ENCODE assay signal across 23 mouse cellular contexts in genomic region chr13:102586215-102586614, GRCm38 (mm10).
DNase-seq lines count a peak whose midpoint lies in the region; ATAC-seq and TF ChIP-seq lines count a peak whose summit lies in the region.
"Had no signal": no experiment of that assay in that cellular context is flagged by ENCODE, and none has a peak within 500 bp of the region (broad histone marks: within the 10 kb centered on the region; RNA-seq: fewer than 3 reads in every experiment).

No protein-coding gene starts in this region.

- no peak overlapping the region for H3K27ac ChIP-seq in midbrain, embryonic 14.5 days (replicated peaks; ENCODE audit: low read depth, low read length)
- no peak overlapping the region for H3K27ac ChIP-seq in midbrain, embryonic 13.5 days
- H3K27ac ChIP-seq: embryonic facial prominence, embryonic 10.5 days; embryonic facial prominence, embryonic 15.5 days; forebrain, embryonic 12.5 days; heart, adult 2 months; hindbrain, embryonic 14.5 days; layer of hippocampus, adult 2 months; left cerebral cortex, adult 2 months; limb, embryonic 12.5 days; liver, embryonic 15.5 days had no signal

- no peaks in the 10 kb centered on the region for H3K36me3 ChIP-seq in midbrain, embryonic 14.5 days (ENCODE audit: control insufficient read depth, insufficient read depth, low read length)
- no peaks in the 10 kb centered on the region for H3K36me3 ChIP-seq in midbrain, embryonic 13.5 days
- H3K36me3 ChIP-seq: embryonic facial prominence, embryonic 10.5 days; embryonic facial prominence, embryonic 15.5 days; forebrain, embryonic 12.5 days; limb, embryonic 12.5 days; liver, embryonic 15.5 days had no signal

- no peak for TF ChIP-seq CTCF in Patski (IDR thresholded peaks at IDR 0.05)

- peak; percentile 26 for DNase-seq in gastrocnemius, postnatal 10 days
- no peak for DNase-seq in gastrocnemius, postnatal 14 days
- DNase-seq in midbrain, embryonic 14.5 days, result peak; percentile 28
- DNase-seq in Patski (ENCODE audit: low read depth, low spot score), result peak; percentile 31
- DNase-seq in right cerebral cortex, postnatal 4 days, result no peak
- DNase-seq: cerebellum, adult 2 months; cerebellum, postnatal 14 days; forebrain, postnatal 0 days; kidney, adult 11 months; lung, embryonic 14.5 days; lung, postnatal 14 days had no signal

- no peaks in the 10 kb centered on the region for H3K9me3 ChIP-seq in midbrain, embryonic 14.5 days (ENCODE audit: control insufficient read depth, low read length)
- no peaks in the 10 kb centered on the region for H3K9me3 ChIP-seq in midbrain, embryonic 13.5 days
- H3K9me3 ChIP-seq: embryonic facial prominence, embryonic 10.5 days; embryonic facial prominence, embryonic 15.5 days; forebrain, embryonic 12.5 days; limb, embryonic 12.5 days; liver, embryonic 15.5 days had no signal

- POLR2A ChIA-PET in Patski (lab: Charles Lee), result no interaction called here

- no peak overlapping the region for H3K4me2 ChIP-seq in midbrain, embryonic 14.5 days (ENCODE audit: low read length)
- no peak overlapping the region for H3K4me2 ChIP-seq in midbrain, embryonic 13.5 days (replicated peaks)
- H3K4me2 ChIP-seq: embryonic facial prominence, embryonic 15.5 days; forebrain, embryonic 12.5 days; hindbrain, embryonic 14.5 days; limb, embryonic 12.5 days; liver, embryonic 15.5 days; lung, embryonic 14.5 days had no signal

- ATAC-seq in midbrain, embryonic 14.5 days (ENCODE audit: low FRiP score, low TSS enrichment), result no peak
- no peak for ATAC-seq in midbrain, embryonic 13.5 days
- no peak for ATAC-seq in Patski
- ATAC-seq: forebrain, postnatal 0 days; midbrain, embryonic 16.5 days had no signal

- no peak overlapping the region for H3K4me3 ChIP-seq in midbrain, embryonic 14.5 days (replicated peaks; ENCODE audit: low read depth, low read length)
- H3K4me3 ChIP-seq in midbrain, embryonic 13.5 days (replicated peaks), result no peak overlapping the region
- H3K4me3 ChIP-seq: embryonic facial prominence, embryonic 10.5 days; embryonic facial prominence, embryonic 15.5 days; forebrain, embryonic 12.5 days; heart, adult 2 months; layer of hippocampus, adult 2 months; left cerebral cortex, adult 2 months; limb, embryonic 12.5 days; liver, embryonic 15.5 days had no signal

- WGBS in midbrain, embryonic 14.5 days, result 53% methylated on average over 6 of the region's 6 CpGs
- WGBS in midbrain, embryonic 13.5 days, result 63% methylated on average over 5 of the region's 6 CpGs

- in situ Hi-C loops in Patski (cut with MboI; ENCODE audit: low pct_unique_long_range_greater_than_20kb), result no loop called here

- no peak overlapping the region for H3K9ac ChIP-seq in midbrain, embryonic 14.5 days (replicated peaks; ENCODE audit: low read length)
- H3K9ac ChIP-seq in midbrain, embryonic 13.5 days (replicated peaks), result no peak overlapping the region
- H3K9ac ChIP-seq: embryonic facial prominence, embryonic 15.5 days; forebrain, embryonic 12.5 days; forebrain, postnatal 0 days; hindbrain, embryonic 14.5 days; limb, embryonic 12.5 days; liver, embryonic 15.5 days; lung, embryonic 14.5 days had no signal

- intact Hi-C loops in gastrocnemius, postnatal 14 days (cut with DNase I; ENCODE audit: low total_unique reads), result no loop called here

- CTCF ChIA-PET in Patski (lab: Charles Lee), result no interaction called here

- H3K27me3 ChIP-seq in midbrain, embryonic 14.5 days (ENCODE audit: control insufficient read depth, insufficient read depth, low read length), result no peaks in the 10 kb centered on the region
- peaks cover 3% of the 10 kb centered on the region; the same call in 1 of the 2 replicates for H3K27me3 ChIP-seq in midbrain, embryonic 13.5 days
- H3K27me3 ChIP-seq in Patski, result no peaks in the 10 kb centered on the region
- H3K27me3 ChIP-seq: CH12.LX; embryonic facial prominence, embryonic 15.5 days; forebrain, embryonic 12.5 days; liver, embryonic 15.5 days had no signal

- peaks cover 19% of the 10 kb centered on the region; the same call in 1 of the 2 replicates for H3K4me1 ChIP-seq in midbrain, embryonic 14.5 days (ENCODE audit: control insufficient read depth, insufficient read depth, low read length)
- peaks cover 20% of the 10 kb centered on the region for H3K4me1 ChIP-seq in midbrain, embryonic 13.5 days (replicated peaks)
- H3K4me1 ChIP-seq: liver, embryonic 15.5 days had no signal

Comparison
In these comparisons a context has a peak if more than half of its experiments do, and no peak if none do; other contexts are left out.
1. DNase-seq: peak in gastrocnemius, postnatal 10 days (single experiment), midbrain, embryonic 14.5 days (single experiment) and Patski (single experiment); none in gastrocnemius, postnatal 14 days (single experiment) and right cerebral cortex, postnatal 4 days (single experiment).